ENCODE assay signal across 14 mouse cellular contexts in genomic region chr17:89646000-89646399, GRCm38 (mm10).
DNase-seq lines count a peak whose midpoint lies in the region.
"Had no signal": no experiment of that assay in that cellular context is flagged by ENCODE, and none has a peak within 500 bp of the region (broad histone marks: within the 10 kb centered on the region; RNA-seq: fewer than 3 reads in every experiment).

No protein-coding gene starts in this region.

- DNase-seq in kidney, adult 18-20 months, result peak; percentile 23
- no peak for DNase-seq in kidney, postnatal 4 days
- peak; percentile 3 for DNase-seq in Muller cell, postnatal 12 days (ENCODE audit: inconsistent ontology term)
- peak; percentile 91 for DNase-seq in kidney, adult 9 months
- DNase-seq in kidney, postnatal 36 days, result peak; percentile 49 to 51
- no peak for DNase-seq in heart, adult 9 months (ENCODE audit: low spot score in 2 of 2)
- DNase-seq: adrenal gland, adult 2 months; adrenal gland, postnatal 36 days; cerebellum, adult 2 months; cerebellum, postnatal 14 days; embryo, embryonic 11 days; gastrocnemius, postnatal 36 days; heart, adult 18-20 months; heart, postnatal 14 days had no signal

Comparison
In these comparisons a context has a peak if more than half of its experiments do, and no peak if none do; other contexts are left out.
1. DNase-seq: peak in kidney, adult 18-20 months (single experiment), Muller cell, postnatal 12 days (single experiment), kidney, adult 9 months (single experiment) and kidney, postnatal 36 days (2 of 2); none in kidney, postnatal 4 days (0 of 2) and heart, adult 9 months (0 of 2).